Mouse (Mus musculus): ENCODE results near the gene Gm498.

DNA sequence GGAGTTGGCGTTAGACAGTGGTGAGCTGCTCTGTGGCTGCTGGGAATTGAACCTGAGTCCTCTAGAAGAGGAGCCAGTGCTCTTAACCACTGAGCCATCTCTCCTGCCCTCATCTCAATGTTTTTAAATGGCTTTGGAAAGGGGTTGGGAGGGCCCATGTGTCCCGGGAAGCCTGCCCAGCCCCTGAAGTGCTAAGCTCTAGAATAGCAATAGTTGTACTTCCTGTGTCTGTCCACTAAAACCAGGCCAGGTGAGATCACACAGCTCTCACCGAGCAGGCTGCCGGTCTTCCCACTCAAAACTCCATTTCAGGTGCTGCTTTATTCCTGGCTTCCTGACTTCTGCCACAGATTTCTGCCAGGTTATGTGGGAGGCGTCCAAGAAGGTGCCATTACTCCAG is 26.5 kb upstream of the Gm498 start:
- TF ChIP-seq POLR2A (IDR thresholded peaks at IDR 0.05; ENCODE audit: insufficient read depth, low read depth, low read length) (no peak), EP300 (IDR thresholded peaks at IDR 0.05; ENCODE audit: insufficient read depth, low read depth, low read length) (no peak), CTCF (IDR thresholded peaks at IDR 0.05) (no peak)

Data from heart, adult 2 months (tissue).